9 mouse cellular contexts compared by ENCODE assay signal in genomic region chrX:13231243-13231642, GRCm38 (mm10). TPM values are rescaled to one million over a fixed set of nuclear protein-coding genes. Genes with fewer than 3 reads are reported as not detected.
DNase-seq lines count a peak whose midpoint lies in the region; ATAC-seq and TF ChIP-seq lines count a peak whose summit lies in the region.
"Had no signal": no experiment of that assay in that cellular context is flagged by ENCODE, and none has a peak within 500 bp of the region (broad histone marks: within the 10 kb centered on the region; RNA-seq: fewer than 3 reads in every experiment).

No protein-coding gene starts in this region.

- peak overlapping the region; percentile 53 for H3K4me3 ChIP-seq in heart, embryonic 13.5 days
- peak overlapping the region; percentile 37 for H3K4me3 ChIP-seq in embryonic facial prominence, embryonic 14.5 days (ENCODE audit: low read depth, low read length)
- peak overlapping the region; percentile 37 for H3K4me3 ChIP-seq in intestine, embryonic 14.5 days (ENCODE audit: low read depth, low read length)
- H3K4me3 ChIP-seq in midbrain, postnatal 0 days (ENCODE audit: low read depth, low read length): peak overlapping the region; percentile 29; the same call in 1 of the 2 replicates
- no peak overlapping the region for H3K4me3 ChIP-seq in thymus, adult 2 months (ENCODE audit: control insufficient read depth, insufficient read depth, low read length)

- H3K27ac ChIP-seq in heart, embryonic 13.5 days (replicated peaks): peak overlapping the region; percentile 65
- peak overlapping the region; percentile 90 for H3K27ac ChIP-seq in embryonic facial prominence, embryonic 14.5 days (replicated peaks; ENCODE audit: low read depth, low read length)
- peak overlapping the region; percentile 36 for H3K27ac ChIP-seq in intestine, embryonic 14.5 days (ENCODE audit: low read depth)
- peak overlapping the region; percentile 67 for H3K27ac ChIP-seq in midbrain, postnatal 0 days (ENCODE audit: low read depth, low read length)
- H3K27ac ChIP-seq in thymus, adult 2 months (ENCODE audit: control insufficient read depth, insufficient read depth, low read length): no peak overlapping the region

- H3K4me1 ChIP-seq in heart, embryonic 13.5 days: peaks cover 2% of the 10 kb centered on the region; the same call in 1 of the 2 replicates
- no peaks in the 10 kb centered on the region for H3K4me1 ChIP-seq in embryonic facial prominence, embryonic 14.5 days (ENCODE audit: control insufficient read depth, insufficient read depth, low read length)
- H3K4me1 ChIP-seq in intestine, embryonic 14.5 days (replicated peaks; ENCODE audit: control insufficient read depth, insufficient read depth, low read length): no peaks in the 10 kb centered on the region
- H3K4me1 ChIP-seq in midbrain, postnatal 0 days (ENCODE audit: insufficient read depth, low read length): no peaks in the 10 kb centered on the region
- H3K4me1 ChIP-seq in thymus, adult 2 months (replicated peaks; ENCODE audit: control insufficient read depth, insufficient read depth, low read length): peaks cover 11% of the 10 kb centered on the region

- H3K9ac ChIP-seq in heart, embryonic 13.5 days: peak overlapping the region; percentile 74
- H3K9ac ChIP-seq in embryonic facial prominence, embryonic 14.5 days (ENCODE audit: low read depth, low read length): peak overlapping the region; percentile 57
- H3K9ac ChIP-seq in intestine, embryonic 14.5 days (ENCODE audit: low read length): no peak overlapping the region
- H3K9ac ChIP-seq in midbrain, postnatal 0 days (replicated peaks; ENCODE audit: low read length, poor library complexity, severe bottlenecking): no peak overlapping the region

- H3K4me2 ChIP-seq in heart, embryonic 13.5 days: peak overlapping the region; percentile 70
- H3K4me2 ChIP-seq in embryonic facial prominence, embryonic 14.5 days (ENCODE audit: low read depth, low read length): peak overlapping the region; percentile 58
- peak overlapping the region; percentile 57 for H3K4me2 ChIP-seq in intestine, embryonic 14.5 days (ENCODE audit: low read length)
- peak overlapping the region; percentile 41 for H3K4me2 ChIP-seq in midbrain, postnatal 0 days (ENCODE audit: low read depth, low read length, poor library complexity, severe bottlenecking)

- H3K9me3 ChIP-seq in heart, embryonic 13.5 days: no peaks in the 10 kb centered on the region
- no peaks in the 10 kb centered on the region for H3K9me3 ChIP-seq in embryonic facial prominence, embryonic 14.5 days (ENCODE audit: control insufficient read depth, low read length)
- no peaks in the 10 kb centered on the region for H3K9me3 ChIP-seq in intestine, embryonic 14.5 days (ENCODE audit: control insufficient read depth, low read length)
- no peaks in the 10 kb centered on the region for H3K9me3 ChIP-seq in midbrain, postnatal 0 days (ENCODE audit: low read length)
- H3K9me3 ChIP-seq: G1E had no signal

- H3K36me3 ChIP-seq in heart, embryonic 13.5 days: no peaks in the 10 kb centered on the region
- no peaks in the 10 kb centered on the region for H3K36me3 ChIP-seq in embryonic facial prominence, embryonic 14.5 days (ENCODE audit: control insufficient read depth, insufficient read depth, low read length)
- H3K36me3 ChIP-seq in intestine, embryonic 14.5 days (ENCODE audit: control insufficient read depth, insufficient read depth, low read length): no peaks in the 10 kb centered on the region
- no peaks in the 10 kb centered on the region for H3K36me3 ChIP-seq in midbrain, postnatal 0 days (ENCODE audit: insufficient read depth, low read length)
- H3K36me3 ChIP-seq in thymus, adult 2 months (ENCODE audit: control insufficient read depth, insufficient read depth, low read length): no peaks in the 10 kb centered on the region
- H3K36me3 ChIP-seq: G1E had no signal

- ATAC-seq in heart, embryonic 13.5 days (ENCODE audit: extremely low read depth, insufficient number of reproducible peaks, low FRiP score, low TSS enrichment): no peak
- no peak for ATAC-seq in embryonic facial prominence, embryonic 14.5 days (ENCODE audit: low read depth)
- peak; percentile 25; the same call in 1 of the 2 replicates for ATAC-seq in intestine, embryonic 14.5 days (replicated peaks; ENCODE audit: low FRiP score, low TSS enrichment, low read depth)
- ATAC-seq in midbrain, postnatal 0 days (ENCODE audit: low FRiP score): peak; percentile 10; the same call in 1 of the 2 replicates

- TF ChIP-seq POLR2A in thymus, adult 2 months (IDR thresholded peaks at IDR 0.05; ENCODE audit: control insufficient read depth, extremely low read depth, insufficient read depth, low read length, poor library complexity): no peak

- TF ChIP-seq CTCF in midbrain, postnatal 0 days (IDR thresholded peaks at IDR 0.05): no peak
- TF ChIP-seq CTCF in thymus, adult 2 months (IDR thresholded peaks at IDR 0.05; ENCODE audit: borderline replicate concordance, control insufficient read depth, extremely low read depth, insufficient read depth, low read length, poor library complexity): no peak

- H3K27me3 ChIP-seq in heart, embryonic 13.5 days (replicated peaks): peaks cover 52% of the 10 kb centered on the region
- no peaks in the 10 kb centered on the region for H3K27me3 ChIP-seq in embryonic facial prominence, embryonic 14.5 days (replicated peaks; ENCODE audit: control insufficient read depth, insufficient read depth, low read length)
- H3K27me3 ChIP-seq in intestine, embryonic 14.5 days (replicated peaks; ENCODE audit: control insufficient read depth, insufficient read depth, low read length): 0 out of 2 replicates have a peak, but pooled peaks cover 4% of the 10 kb centered on the region
- no peaks in the 10 kb centered on the region for H3K27me3 ChIP-seq in midbrain, postnatal 0 days (ENCODE audit: insufficient read depth, low read length)
- no peaks in the 10 kb centered on the region for H3K27me3 ChIP-seq in thymus, adult 2 months (ENCODE audit: control insufficient read depth, insufficient read depth, low read length)

- DNase-seq in heart, adult 8-10 months (ENCODE audit: low spot score): no peak
- no peak for DNase-seq in embryonic facial prominence, embryonic 14.5 days (ENCODE audit: low spot score)
- DNase-seq in intestine, embryonic 14.5 days (ENCODE audit: low spot score): peak; percentile 52
- DNase-seq in midbrain, postnatal 0 days (ENCODE audit: low spot score): no peak
- no peak for DNase-seq in thymus, adult 2 months
- no peak for DNase-seq in adrenal gland, adult 18-20 months (ENCODE audit: low spot score in 2 of 2)
- DNase-seq in right cerebral cortex, adult 2 months (ENCODE audit: low spot score in 2 of 2): no peak

- WGBS in heart, embryonic 13.5 days: 39% methylated on average over 9 of the region's 9 CpGs
- WGBS in embryonic facial prominence, embryonic 14.5 days: 23% methylated on average over 9 of the region's 9 CpGs
- WGBS in intestine, embryonic 14.5 days: 35% methylated on average over 9 of the region's 9 CpGs
- WGBS in midbrain, postnatal 0 days: 32% methylated on average over 9 of the region's 9 CpGs
- 80% methylated on average over 9 of the region's 9 CpGs for WGBS in thymus, adult 2 months

RNA-seq across cellular contexts. Expression of gene Ddx3x, which starts 49.5 kb away (rescaled TPM):
- polyA plus RNA-seq in heart, embryonic 13.5 days (2015; fragmentation: Nextera tagmentation; extraction: Ambion mirVana): 74.5 and 79.7 TPM in 2 replicates
- total RNA-seq in heart, adult 8-10 months (2022): 100 to 1,000 TPM; 112 to 195 (median 144) TPM
- 123 and 132 TPM in 2 replicates for polyA plus RNA-seq in embryonic facial prominence, embryonic 14.5 days (2014; fragmentation: Nextera tagmentation; extraction: Ambion mirVana)
- 140 and 170 TPM in 2 replicates for polyA plus RNA-seq in intestine, embryonic 14.5 days (2014; fragmentation: Nextera tagmentation; extraction: Ambion mirVana)
- 120 and 161 TPM in 2 replicates for total RNA-seq in midbrain, postnatal 0 days (2014; rRNA removed)
- polyA plus RNA-seq in midbrain, postnatal 0 days (2015; fragmentation: Nextera tagmentation; extraction: Ambion mirVana): 80.6 and 109 TPM in 2 replicates
- 35.4 and 48.0 TPM in 2 replicates for polyA plus RNA-seq in thymus, adult 2 months (2012; rRNA removed)
- total RNA-seq in adrenal gland, adult 18-20 months (2021): 100 to 1,000 TPM; 276 to 511 TPM

Comparison
In these comparisons a context has a peak if more than half of its experiments do, and no peak if none do; other contexts are left out.
1. ATAC-seq: peak in intestine, embryonic 14.5 days (single experiment) and midbrain, postnatal 0 days (single experiment); none in heart, embryonic 13.5 days (single experiment) and embryonic facial prominence, embryonic 14.5 days (single experiment).
2. H3K9ac ChIP-seq: peak in heart, embryonic 13.5 days (single experiment) and embryonic facial prominence, embryonic 14.5 days (single experiment); none in intestine, embryonic 14.5 days (single experiment) and midbrain, postnatal 0 days (single experiment).
3. Peak in every context shown above with its lines, with median percentiles within 50 percentile points of each other: H3K4me2 ChIP-seq.